Mouse (Mus musculus) CH12.LX (cell line): ENCODE measurements around the gene Dgkz. TPM values are rescaled to one million over a fixed set of nuclear protein-coding genes. Genes with fewer than 3 reads are reported as not detected.

ENCODE experiments used
- DNase-seq: peaks from one replicate; pipeline ENCODE4 v3.0.0-alpha.2; 2013; ENCODE audit errors: extremely low read depth
- H3K27ac ChIP-seq: 2 replicates; pipeline ENCODE4 v1.5.1; 2012; ENCODE audit warnings: low read depth, mild to moderate bottlenecking, control low read depth, moderate library complexity; ENCODE audit not compliant: insufficient read depth
- H3K27me3 ChIP-seq: replicated peaks from 2 replicates; pipeline ENCODE3; 2012; ENCODE audit warnings: inconsistent platforms
- H3K36me3 ChIP-seq, 2 experiments: replicated peaks in 1 of 2; 2 replicates each; pipeline versions ENCODE3 to v1.6.1; 2012; ENCODE audit warnings: inconsistent platforms in 1 of 2, low read length in 1 of 2, mild to moderate bottlenecking in 1 of 2, mixed read lengths in 1 of 2, moderate library complexity in 1 of 2; ENCODE audit not compliant: control insufficient read depth in 1 of 2, insufficient read depth in 1 of 2
- H3K4me1 ChIP-seq, 2 experiments: 2 replicates each; pipeline ENCODE4 v1.6.1; 2012; ENCODE audit warnings: inconsistent platforms in 1 of 2, moderate library complexity in 1 of 2; ENCODE audit not compliant: insufficient read depth in 2 of 2, control insufficient read depth in 1 of 2
- H3K4me2 ChIP-seq: 2 replicates; pipeline ENCODE4 v1.6.1; 2012; ENCODE audit warnings: low read depth, mild to moderate bottlenecking, control low read depth; ENCODE audit not compliant: poor library complexity, insufficient read depth, severe bottlenecking
- H3K4me3 ChIP-seq, 3 experiments: fragments of 150-350 bp in 1 of 3; sonication (generic) in 1 of 3; replicated peaks in 1 of 3; 2 replicates each; pipeline versions ENCODE3 to v1.5.1; 2011 to 2012; ENCODE audit warnings: low read depth in 2 of 3, low read length in 2 of 3, mild to moderate bottlenecking in 2 of 3, moderate library complexity in 2 of 3, control low read depth in 1 of 3, improper control_type of control experiment in 1 of 3, inconsistent platforms in 1 of 3, mixed read lengths in 1 of 3; ENCODE audit not compliant: poor library complexity in 1 of 3
- H3K79me2 ChIP-seq: replicated peaks from 2 replicates; pipeline ENCODE4 v1.6.1; 2012; ENCODE audit warnings: mild to moderate bottlenecking, moderate library complexity; ENCODE audit not compliant: control insufficient read depth, poor library complexity, insufficient read depth, severe bottlenecking; ENCODE audit errors: extremely low read depth
- H3K9ac ChIP-seq: 2 replicates; pipeline ENCODE4 v1.6.1; 2012; ENCODE audit warnings: low read depth, mild to moderate bottlenecking, control low read depth, moderate library complexity; ENCODE audit not compliant: insufficient read depth
- H3K9me3 ChIP-seq: replicated peaks from 2 replicates; pipeline ENCODE3; 2012; ENCODE audit warnings: low read length, inconsistent platforms, mixed read lengths
- BHLHE40 ChIP-seq: IDR thresholded peaks from 2 replicates; pipeline ENCODE4 v1.6.1; 2011; ENCODE audit warnings: mild to moderate bottlenecking, low read depth, low read length, improper control_type of control experiment
- CHD1 ChIP-seq: IDR thresholded peaks from 2 replicates; pipeline ENCODE4 v1.6.1; 2012; ENCODE audit warnings: low read depth, low read length, improper control_type of control experiment, inconsistent platforms
- CHD2 ChIP-seq: IDR thresholded peaks from 2 replicates; pipeline ENCODE4 v1.6.1; 2011; ENCODE audit warnings: low read length, improper control_type of control experiment
- E2F4 ChIP-seq: IDR thresholded peaks from 2 replicates; pipeline ENCODE4 v1.6.1; 2011; ENCODE audit warnings: low read depth, low read length, improper control_type of control experiment; ENCODE audit not compliant: insufficient replicate concordance
- ETS1 ChIP-seq: conservative IDR thresholded peaks from 2 replicates; pipeline ENCODE4 v1.6.1; 2012; ENCODE audit warnings: low read depth, mild to moderate bottlenecking, inconsistent platforms, low read length, improper control_type of control experiment, moderate library complexity
- GABPA ChIP-seq: IDR thresholded peaks from 2 replicates; pipeline ENCODE4 v1.6.1; 2012; ENCODE audit warnings: low read depth, low read length, improper control_type of control experiment, inconsistent platforms; ENCODE audit not compliant: insufficient replicate concordance
- IRF4 ChIP-seq: IDR thresholded peaks from 2 replicates; pipeline ENCODE4 v1.6.1; 2014; ENCODE audit warnings: low read depth, mild to moderate bottlenecking, inconsistent platforms, low read length, improper control_type of control experiment
- JUN ChIP-seq: IDR thresholded peaks from 2 replicates; pipeline ENCODE4 v1.6.1; 2011; ENCODE audit warnings: low read depth, mild to moderate bottlenecking, low read length, improper control_type of control experiment, moderate library complexity; ENCODE audit not compliant: insufficient read depth
- KAT2A ChIP-seq: IDR thresholded peaks from 2 replicates; pipeline ENCODE4 v1.6.1; 2012; ENCODE audit warnings: low read length, improper control_type of control experiment, inconsistent platforms; ENCODE audit not compliant: insufficient replicate concordance
- MAX ChIP-seq: IDR thresholded peaks from 2 replicates; pipeline ENCODE4 v1.6.1; 2011; ENCODE audit warnings: low read length, improper control_type of control experiment
- MAZ ChIP-seq: IDR thresholded peaks from 2 replicates; pipeline ENCODE4 v1.6.1; 2012; ENCODE audit warnings: low read depth, mild to moderate bottlenecking, inconsistent platforms, low read length, improper control_type of control experiment, moderate library complexity
- NRF1 ChIP-seq: IDR thresholded peaks from 2 replicates; pipeline ENCODE4 v1.6.1; 2014; ENCODE audit warnings: low read depth, mild to moderate bottlenecking, inconsistent platforms, low read length, improper control_type of control experiment, moderate library complexity
- POLR2A ChIP-seq: IDR thresholded peaks from 2 replicates; pipeline ENCODE4 v1.6.1; 2011; ENCODE audit warnings: low read depth, mild to moderate bottlenecking, improper control_type of control experiment, low read length
- POLR2AphosphoS2 ChIP-seq: IDR thresholded peaks from 2 replicates; pipeline ENCODE4 v1.6.1; 2011; ENCODE audit warnings: low read depth, low read length, improper control_type of control experiment
- RCOR1 ChIP-seq: conservative IDR thresholded peaks from 2 replicates; pipeline ENCODE4 v1.6.1; 2012; ENCODE audit warnings: low read depth, mild to moderate bottlenecking, inconsistent platforms, low read length, improper control_type of control experiment
- SIN3A ChIP-seq: IDR thresholded peaks from 2 replicates; pipeline ENCODE4 v1.6.1; 2012; ENCODE audit warnings: low read length, improper control_type of control experiment, inconsistent platforms
- SMC3 ChIP-seq: IDR thresholded peaks from 2 replicates; pipeline ENCODE4 v1.6.1; 2011; ENCODE audit warnings: low read depth, low read length, improper control_type of control experiment
- TCF12 ChIP-seq: IDR thresholded peaks from 2 replicates; pipeline ENCODE4 v1.6.1; 2014; ENCODE audit warnings: low read depth, mild to moderate bottlenecking, inconsistent platforms, low read length, improper control_type of control experiment
- USF1 ChIP-seq: IDR thresholded peaks from 2 replicates; pipeline ENCODE4 v1.6.1; 2014; ENCODE audit warnings: low read depth, mild to moderate bottlenecking, inconsistent platforms, low read length, improper control_type of control experiment
- ZC3H11A ChIP-seq: IDR thresholded peaks from 2 replicates; pipeline ENCODE4 v1.6.1; 2012; ENCODE audit warnings: low read depth, mild to moderate bottlenecking, inconsistent platforms, low read length, improper control_type of control experiment
- ZMIZ1 ChIP-seq: IDR thresholded peaks from 2 replicates; pipeline ENCODE4 v1.6.1; 2012; ENCODE audit warnings: low read depth, mild to moderate bottlenecking, inconsistent platforms, low read length, improper control_type of control experiment
- ZNF384 ChIP-seq: IDR thresholded peaks from 2 replicates; pipeline ENCODE4 v1.6.1; 2012; ENCODE audit warnings: low read depth, low read length, improper control_type of control experiment, inconsistent platforms
- dilution Hi-C: fragments of 300-500 bp; cut with MboI; formaldehyde crosslinking; loops from 2 replicates; pipeline ENCODE4 v1.14.3; 2020; ENCODE audit warnings: low sequenced_read_pairs; ENCODE audit not compliant: extremely low pct_unique_long_range_greater_than_20kb, extremely low pct_ligation_motif_present
- in situ Hi-C: fragments of 300-500 bp; cut with MboI; formaldehyde crosslinking; loops from 3 replicates; pipeline ENCODE4 v1.14.3; 2019; ENCODE audit warnings: low sequenced_read_pairs, low pct_ligation_motif_present, low pct_unique_long_range_greater_than_20kb, mixed read lengths
- polyA plus RNA-seq: library from polyadenylated mRNA; unstranded; fragments of >175 nt; gene quantifications from 2 replicates; pipeline ENCODE4 v1.2.1, GENCODE M21; 2012; ENCODE audit warnings: low read depth; ENCODE audit not compliant: insufficient read length
- total RNA-seq, 2 experiments: library from RNA; depleted of rRNA; stranded (reverse); fragments of 300-350 nt in 1 of 2; fragments of >200 nt in 1 of 2; gene quantifications; 2 replicates each; pipeline ENCODE4 v1.2.3; 2012 to 2014

The Dgkz gene
- total and polyA plus RNA-seq, 3 experiments: 38.6 to 60.2 (median 50.4) TPM

DNA sequence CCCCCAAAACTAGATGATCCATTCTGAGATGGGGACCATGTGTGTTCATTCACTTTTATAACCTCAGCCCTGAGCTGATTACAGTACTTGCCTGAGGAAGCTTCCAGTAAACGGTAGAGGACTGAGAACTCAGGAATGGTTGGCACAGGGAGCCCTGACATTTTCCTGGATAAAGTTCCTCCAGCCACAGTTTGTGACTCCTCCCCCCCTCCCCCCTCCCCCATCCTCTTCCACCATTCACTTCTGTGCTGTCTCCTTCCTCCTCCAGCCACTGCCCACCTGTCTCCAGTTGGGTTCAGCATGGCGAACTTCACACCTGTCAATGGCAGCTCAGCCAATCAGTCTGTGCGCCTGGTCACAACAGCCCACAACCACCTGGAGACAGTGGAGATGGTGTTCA is 48.7 kb downstream of the Dgkz start, which contains the start of gene Chrm4:
TSS of gene Chrm4 (plus strand) at position 301 of the 400 bp plus-strand sequence.
- TF ChIP-seq MAZ (no peak), E2F4 (no peak), ZNF384 (no peak), NRF1 (no peak), RCOR1 (no peak), GABPA (no peak), POLR2A (no peak), IRF4 (no peak), TCF12 (no peak), ZMIZ1 (no peak)
- no peak within 1 kb of the TSS for H3K9ac ChIP-seq
- H3K79me2 ChIP-seq: no peaks in the 10 kb centered on the region; the same call in 1 of the 2 replicates
- H3K27ac ChIP-seq: no peak within 1 kb of the TSS
- no peak within 1 kb of the TSS for H3K4me3 ChIP-seq
- no peaks in the 10 kb centered on the region for H3K27me3 ChIP-seq
- DNase-seq: no peak
- H3K9me3 ChIP-seq: no peaks in the 10 kb centered on the region
- dilution Hi-C loops (no loop called here), in situ Hi-C loops (loop anchor here (10.0 kb wide), 1 partner anchor 152 kb away; no protein-coding TSS in a partner anchor)
- H3K4me1 ChIP-seq: peaks cover 6 to 33% of the 10 kb centered on the region in 2 experiments
- H3K4me2 ChIP-seq: no peak within 1 kb of the TSS
- peaks cover 21 to 72% of the 10 kb centered on the region in 2 experiments for H3K36me3 ChIP-seq

DNA sequence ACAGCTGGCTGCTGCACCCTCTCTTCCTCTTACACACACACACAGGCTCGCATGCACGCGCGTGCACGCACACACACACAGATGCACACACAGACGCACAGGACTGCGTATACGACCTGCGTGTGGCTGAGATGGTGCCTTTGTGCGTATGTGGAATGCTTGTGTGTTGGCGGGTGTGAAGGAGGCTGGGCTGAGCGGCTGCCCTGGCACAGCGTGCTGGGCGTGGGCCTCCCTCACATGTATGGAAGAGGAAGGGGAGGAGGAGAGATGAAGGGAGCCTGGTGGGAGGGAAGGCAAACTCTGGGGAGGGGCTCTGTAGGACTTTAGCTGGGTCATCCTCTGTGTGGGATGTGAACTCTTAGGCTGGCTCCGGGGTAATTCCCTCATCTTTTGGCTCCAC is 50.2 kb downstream of the Dgkz start:
- in situ Hi-C loops: loop anchor here (10.0 kb wide), 1 partner anchor 151 kb away; no protein-coding TSS in a partner anchor
- dilution Hi-C loops: no loop called here
- Histone ChIP-seq H3K27me3 (no peaks in the 10 kb centered on the region), H3K79me2 (no peaks in the 10 kb centered on the region; the same call in 1 of the 2 replicates), H3K9ac (no peak overlapping the region), H3K4me2 (no peak overlapping the region), H3K4me1 (peaks cover 10 to 36% of the 10 kb centered on the region in 2 experiments), H3K4me3 (peak overlapping the region in 1 of 3 experiments; percentile 3), H3K9me3 (no peaks in the 10 kb centered on the region), H3K27ac (no peak overlapping the region), H3K36me3 (peaks cover 13 to 60% of the 10 kb centered on the region in 2 experiments)
- TF ChIP-seq ZNF384: no peak
- no peak for TF ChIP-seq MAX
- TF ChIP-seq KAT2A: no peak
- TF ChIP-seq TCF12: no peak
- no peak for TF ChIP-seq POLR2A
- no peak for TF ChIP-seq SIN3A
- no peak for TF ChIP-seq ZC3H11A
- no peak for TF ChIP-seq RCOR1
- TF ChIP-seq CHD1: no peak
- no peak for TF ChIP-seq USF1
- TF ChIP-seq CHD2: no peak
- no peak for TF ChIP-seq GABPA
- TF ChIP-seq JUN: no peak
- no peak for TF ChIP-seq BHLHE40
- no peak for TF ChIP-seq ETS1
- TF ChIP-seq MAZ: no peak
- TF ChIP-seq POLR2AphosphoS2: no peak
- TF ChIP-seq SMC3: no peak
- DNase-seq: no peak
